Mouse (Mus musculus): ENCODE results near the gene Sh3gl2.

DNA sequence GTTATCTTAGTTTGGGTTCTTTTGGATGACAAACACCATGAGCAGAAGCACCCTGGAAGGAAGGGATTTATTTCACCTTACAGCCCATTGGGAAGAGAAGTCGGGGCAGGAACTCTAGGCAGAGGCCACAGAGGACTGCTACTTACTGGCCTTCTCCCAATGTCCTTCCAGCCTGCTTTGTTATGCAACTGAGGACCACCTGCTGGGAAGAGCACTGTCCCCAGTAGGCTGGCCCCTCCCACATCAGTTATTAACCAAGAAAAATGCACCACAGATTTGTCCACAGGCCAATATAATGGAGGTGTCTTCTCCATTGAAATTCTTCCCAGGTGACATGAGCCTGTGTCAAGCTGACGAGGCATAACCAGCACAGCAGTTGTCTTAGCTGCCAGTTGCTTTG lies 62.5 kb downstream of the Sh3gl2 start:
- TF ChIP-seq MYC (IDR thresholded peaks at IDR 0.05; ENCODE audit: low read depth, low read length) = no peak
- TF ChIP-seq CTCF (conservative IDR thresholded peaks at IDR 0.05 in 1 of 2, IDR thresholded peaks at IDR 0.05 in 1 of 2; ENCODE audit: low read depth in 2 of 2, low read length in 2 of 2) = no peak
- TF ChIP-seq ELF1 (IDR thresholded peaks at IDR 0.05; ENCODE audit: low read depth, low read length) = no peak
